ENCODE assay signal across 9 mouse cellular contexts in the genomic region with DNA sequence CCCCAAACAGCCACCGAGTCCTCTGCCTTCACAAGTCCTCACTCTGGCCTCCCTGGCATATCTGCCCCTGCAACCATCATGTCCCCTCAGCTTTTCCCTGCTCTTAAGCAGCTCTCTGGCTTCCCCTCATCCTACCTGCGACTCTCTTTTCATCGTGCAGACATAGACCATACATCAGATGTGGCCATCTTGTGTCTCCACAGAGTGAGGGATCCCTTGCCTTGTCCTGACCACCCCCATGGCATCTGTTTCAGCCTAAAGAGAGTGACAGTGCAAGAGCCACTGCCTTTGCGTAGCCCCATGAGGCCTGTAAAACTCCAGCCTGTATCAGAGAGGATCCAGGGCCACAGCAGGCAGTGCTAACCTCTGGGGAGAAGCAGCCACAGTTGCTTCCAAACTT.
"Had no signal": no experiment of that assay in that cellular context is flagged by ENCODE, and none has a peak within 500 bp of the region (broad histone marks: within the 10 kb centered on the region; RNA-seq: fewer than 3 reads in every experiment).

No protein-coding gene starts in this region.

- H3K9me3 ChIP-seq: limb, embryonic 15.5 days; liver, embryonic 13.5 days; midbrain, embryonic 10.5 days had no signal

- H3K27me3 ChIP-seq: liver, embryonic 13.5 days had no signal

- H3K4me1 ChIP-seq: limb, embryonic 15.5 days had no signal

- DNase-seq: liver, embryonic 13.5 days; liver, postnatal 0 days; right cerebral cortex, postnatal 4 days; spleen, adult 18-20 months; thymus, postnatal 36 days had no signal

- ATAC-seq: liver, postnatal 0 days had no signal

- H3K4me3 ChIP-seq: layer of hippocampus, adult 2 months; limb, embryonic 15.5 days; liver, embryonic 13.5 days; midbrain, embryonic 10.5 days; myocyte had no signal

- H3K4me2 ChIP-seq: limb, embryonic 15.5 days; liver, embryonic 13.5 days had no signal

- H3K9ac ChIP-seq: limb, embryonic 15.5 days; liver, embryonic 13.5 days; liver, postnatal 0 days had no signal

- H3K27ac ChIP-seq: layer of hippocampus, adult 2 months; limb, embryonic 15.5 days; liver, embryonic 13.5 days; midbrain, embryonic 10.5 days had no signal

- H3K36me3 ChIP-seq: limb, embryonic 15.5 days; liver, embryonic 13.5 days; midbrain, embryonic 10.5 days had no signal
